Mouse (Mus musculus) testis, adult 2 months (tissue): ENCODE data around the gene Btbd7. TPM values are rescaled to one million over a fixed set of nuclear protein-coding genes. Genes with fewer than 3 reads are reported as not detected.

ENCODE experiments used
- H3K27ac ChIP-seq: fragments of 200-500 bp; 2 replicates; pipeline ENCODE4 v1.5.1; 2012; ENCODE audit warnings: low read depth, low read length; ENCODE audit not compliant: control insufficient read depth, insufficient read depth
- H3K27me3 ChIP-seq: fragments of 200-500 bp; 2 replicates; pipeline ENCODE4 v1.6.1; 2012; ENCODE audit warnings: mild to moderate bottlenecking, low read length, moderate library complexity; ENCODE audit not compliant: control insufficient read depth, insufficient read depth
- H3K36me3 ChIP-seq: fragments of 200-500 bp; 2 replicates; pipeline ENCODE4 v1.6.1; 2012; ENCODE audit warnings: mild to moderate bottlenecking, low read length; ENCODE audit not compliant: control insufficient read depth, insufficient read depth
- H3K4me1 ChIP-seq: fragments of 200-500 bp; 2 replicates; pipeline ENCODE4 v1.6.1; 2012; ENCODE audit warnings: low read length; ENCODE audit not compliant: control insufficient read depth, insufficient read depth
- H3K4me3 ChIP-seq: fragments of 200-500 bp; 2 replicates; pipeline ENCODE4 v1.5.1; 2012; ENCODE audit warnings: low read depth, mild to moderate bottlenecking, low read length, moderate library complexity, mixed read lengths; ENCODE audit not compliant: control insufficient read depth
- CTCF ChIP-seq: fragments of 200-500 bp; IDR thresholded peaks from 2 replicates; pipeline ENCODE4 v1.5.1; 2012; ENCODE audit warnings: low read depth, mild to moderate bottlenecking, inconsistent platforms, low read length, moderate library complexity; ENCODE audit not compliant: control insufficient read depth, insufficient read depth, insufficient replicate concordance
- POLR2A ChIP-seq: fragments of 200-500 bp; IDR thresholded peaks from 2 replicates; pipeline ENCODE4 v1.6.1; 2012; ENCODE audit warnings: low read depth, mild to moderate bottlenecking, inconsistent platforms, low read length, moderate library complexity; ENCODE audit not compliant: control insufficient read depth
- polyA plus RNA-seq: library from polyadenylated mRNA; depleted of rRNA; stranded (reverse); fragments of >200 nt; gene quantifications from 2 replicates; pipeline ENCODE4 v1.2.3, GENCODE M21; 2012

The Btbd7 gene
- polyA plus RNA-seq, 1 experiment, result 21.9 TPM

DNA sequence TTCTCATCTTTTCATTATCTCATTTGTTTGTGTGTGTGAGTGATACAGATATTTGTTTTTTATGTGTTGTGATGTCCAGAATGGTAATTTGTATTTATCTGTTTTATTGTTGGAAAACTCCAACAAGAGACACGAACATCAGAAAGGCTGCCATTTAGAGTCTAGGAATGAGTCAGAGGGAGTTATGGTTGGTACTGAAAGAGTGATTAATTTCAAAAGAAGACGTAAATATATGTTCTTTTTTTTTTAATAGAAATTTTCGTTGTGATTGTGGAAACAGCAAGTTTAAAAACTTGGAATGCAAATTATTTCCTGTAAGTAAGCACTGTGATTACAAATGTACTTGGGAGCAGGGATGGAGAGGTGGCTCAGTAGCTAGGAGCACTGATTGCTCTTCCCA is 116.6 kb downstream of the Btbd7 start:
- Histone ChIP-seq H3K27ac (no peak overlapping the region), H3K27me3 (no peaks in the 10 kb centered on the region), H3K4me3 (no peak overlapping the region), H3K36me3 (peaks cover 7% of the 10 kb centered on the region), H3K4me1 (peaks cover 3% of the 10 kb centered on the region)
- TF ChIP-seq CTCF, result no peak
- TF ChIP-seq POLR2A, result no peak

GRCm38 (mm10) chr12:102758936-102759335 is 119.3 kb downstream of the Btbd7 start:
- Histone ChIP-seq H3K27ac (peak overlapping the region; percentile 92), H3K27me3 (no peaks in the 10 kb centered on the region), H3K4me1 (peaks cover 3% of the 10 kb centered on the region), H3K4me3 (peak overlapping the region; percentile 94), H3K36me3 (peaks cover 6% of the 10 kb centered on the region)
- TF ChIP-seq POLR2A, result no peak
- TF ChIP-seq CTCF, result no peak

DNA sequence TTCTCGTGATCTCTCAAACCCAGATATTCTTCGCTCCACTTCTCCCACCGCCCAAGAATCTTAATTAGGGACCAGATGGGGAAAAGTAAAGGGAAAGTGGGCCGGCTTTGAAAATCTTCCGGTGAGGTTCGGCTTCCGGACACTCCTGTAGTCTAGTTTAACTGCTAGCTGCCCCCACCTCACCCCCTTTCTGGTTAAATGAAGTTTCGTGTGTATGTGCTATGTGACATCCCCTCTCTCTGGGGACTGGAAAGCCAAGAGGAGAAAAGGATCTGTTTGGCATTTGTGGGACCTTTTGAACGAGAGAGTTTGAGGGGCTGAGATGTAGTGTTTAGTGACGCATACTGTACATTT is 119.9 kb downstream of the Btbd7 start, which contains the start of gene Gm20604:
Gm20604 (minus strand) TSS at position 270 of the 354 bp plus-strand sequence.
- Histone ChIP-seq H3K4me1 (peaks cover 3% of the 10 kb centered on the region), H3K27me3 (no peaks in the 10 kb centered on the region), H3K4me3 (peak within 1 kb of the TSS; percentile 94), H3K36me3 (peaks cover 6% of the 10 kb centered on the region), H3K27ac (peak within 1 kb of the TSS; percentile 92)
- TF ChIP-seq CTCF (no peak), POLR2A (no peak)

GRCm38 (mm10) chr12:102757689-102758402 is 120.4 kb downstream of the Btbd7 start, which contains the start of the genes Gm28051, Gon7 and Ubr7:
TSS of gene Gm28051 (minus strand) at chr12:102757765.
TSS of gene Gon7 (minus strand) at chr12:102757803.
TSS of gene Ubr7 (plus strand) at chr12:102757967.
- peaks cover 3% of the 10 kb centered on the region for H3K4me1 ChIP-seq
- TF ChIP-seq POLR2A (peak; percentile 92), CTCF (no peak)
- H3K27ac ChIP-seq, result peak within 1 kb of the TSS; percentile 92
- H3K27me3 ChIP-seq, result no peaks in the 10 kb centered on the region
- H3K36me3 ChIP-seq, result peaks cover 6% of the 10 kb centered on the region
- peak within 1 kb of the TSS; percentile 94 for H3K4me3 ChIP-seq

DNA sequence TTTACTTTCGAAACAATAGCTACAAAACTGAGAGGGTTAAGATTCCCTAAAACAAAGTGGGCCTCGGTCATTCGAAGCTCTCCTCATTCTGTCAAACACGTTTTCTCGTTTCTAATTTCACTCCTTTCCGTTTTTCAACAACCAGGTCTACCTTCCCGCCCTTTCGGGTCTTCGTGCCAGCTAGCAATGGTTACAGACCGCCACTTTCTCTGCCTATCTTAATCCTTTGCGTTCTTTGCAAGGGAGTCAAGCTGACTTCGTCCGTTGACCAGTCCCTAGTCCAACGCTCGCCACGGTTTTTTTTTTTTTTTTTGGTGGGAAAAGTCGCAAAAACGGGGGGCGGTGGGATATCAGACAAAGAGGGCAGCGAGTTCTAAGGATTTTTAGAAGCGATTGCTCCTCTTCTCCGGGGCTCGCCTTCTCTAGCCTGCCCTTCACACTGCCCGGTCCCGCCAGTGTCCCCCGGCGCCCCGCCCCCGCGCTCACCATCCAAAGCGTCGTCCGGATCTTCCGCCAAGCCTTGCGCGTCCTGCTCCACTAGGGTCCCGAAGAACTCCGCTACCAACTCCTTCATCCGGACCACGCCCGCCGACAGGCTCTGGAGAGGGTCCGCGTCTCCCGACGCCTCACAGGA is 121.1 kb downstream of the Btbd7 start:
- TF ChIP-seq POLR2A (no peak), CTCF (no peak)
- Histone ChIP-seq H3K4me3 (peak overlapping the region; percentile 94), H3K36me3 (peaks cover 6% of the 10 kb centered on the region), H3K27me3 (no peaks in the 10 kb centered on the region), H3K4me1 (peaks cover 3% of the 10 kb centered on the region), H3K27ac (peak overlapping the region; percentile 92)

GRCm38 (mm10) chr12:102756304-102756703 is 122.0 kb downstream of the Btbd7 start:
- peaks cover 3% of the 10 kb centered on the region for H3K4me1 ChIP-seq
- peak overlapping the region; percentile 94 for H3K4me3 ChIP-seq
- peaks cover 6% of the 10 kb centered on the region for H3K36me3 ChIP-seq
- no peaks in the 10 kb centered on the region for H3K27me3 ChIP-seq
- no peak for TF ChIP-seq CTCF
- no peak for TF ChIP-seq POLR2A
- peak overlapping the region; percentile 92 for H3K27ac ChIP-seq

DNA sequence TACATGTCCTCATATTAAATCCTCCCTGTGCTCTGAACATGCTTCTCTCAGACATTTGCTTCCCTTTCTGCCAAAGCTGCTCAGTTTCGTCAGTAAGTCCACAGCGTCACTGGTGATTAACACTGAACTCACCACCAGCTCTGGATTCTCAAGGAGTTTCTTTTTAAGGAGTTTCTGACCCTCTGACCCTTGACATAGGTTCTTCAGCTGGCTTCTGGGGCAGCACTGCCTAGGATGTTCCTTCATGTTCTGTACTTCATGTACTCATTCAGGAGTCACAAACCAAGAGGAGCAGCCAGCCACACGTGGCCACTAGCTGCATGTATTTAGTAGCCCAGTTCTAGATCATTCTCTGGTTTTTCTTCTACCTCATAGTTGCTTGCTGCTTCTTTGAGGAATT is 130.0 kb downstream of the Btbd7 start:
- no peak overlapping the region for H3K4me3 ChIP-seq
- no peaks in the 10 kb centered on the region for H3K36me3 ChIP-seq
- no peak overlapping the region for H3K27ac ChIP-seq
- TF ChIP-seq POLR2A (no peak), CTCF (no peak)
- no peaks in the 10 kb centered on the region for H3K27me3 ChIP-seq
- H3K4me1 ChIP-seq, result 0 out of 2 replicates have a peak, but pooled peaks cover 3% of the 10 kb centered on the region
